Mouse (Mus musculus): ENCODE measurements around the gene Olfr592.
"Not testable (repeated sequence)": the region's sequence is repeated elsewhere in the genome, so short reads cannot be mapped to it uniquely, and the experiment has no call there.

Olfr592 gene

DNA sequence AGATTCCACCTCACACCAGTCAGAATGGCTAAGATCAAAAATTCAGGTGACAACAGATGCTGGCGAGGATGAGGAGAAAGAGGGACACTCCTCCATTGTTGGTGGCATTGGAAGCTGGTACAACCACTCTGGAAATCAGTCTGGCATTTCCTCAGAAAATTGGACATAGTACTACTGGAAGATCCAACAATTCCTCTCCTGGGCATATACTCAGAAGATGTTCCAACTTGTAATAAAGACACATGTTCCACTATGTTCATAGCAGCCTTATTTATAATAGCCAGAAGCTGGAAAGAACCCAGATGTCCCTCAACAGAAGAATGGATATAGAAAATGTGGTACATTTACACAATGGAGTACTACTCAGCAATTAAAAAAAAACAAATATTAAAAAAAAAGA lies at the start of gene Olfr592:
Olfr592 (plus strand) TSS at position 301 of the 400 bp plus-strand sequence.
- not testable (repeated sequence) for DNase-seq

DNA sequence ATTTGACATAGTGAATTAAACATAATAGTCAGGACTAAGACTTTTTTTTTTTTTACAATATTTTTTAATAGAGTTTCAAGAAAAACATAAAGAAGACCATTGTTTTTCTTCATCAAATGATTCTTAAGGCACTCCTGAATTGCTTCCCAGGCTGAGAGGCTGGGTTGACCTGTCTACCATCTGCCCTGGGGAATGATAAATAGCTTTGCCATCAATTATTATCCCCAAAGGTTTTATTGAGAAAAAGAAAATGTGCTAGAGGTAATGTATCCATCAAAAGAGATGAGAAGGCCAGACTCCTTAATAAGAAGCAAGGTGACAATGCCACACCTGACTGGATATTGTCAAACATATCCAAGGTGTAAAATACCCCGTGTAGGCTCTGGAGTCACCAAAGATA lies 44.0 kb upstream of the Olfr592 start, which contains the start of gene Olfr588-ps1:
Olfr588-ps1 (plus strand) TSS at position 301 of the 400 bp plus-strand sequence.
- no peak for DNase-seq

DNA sequence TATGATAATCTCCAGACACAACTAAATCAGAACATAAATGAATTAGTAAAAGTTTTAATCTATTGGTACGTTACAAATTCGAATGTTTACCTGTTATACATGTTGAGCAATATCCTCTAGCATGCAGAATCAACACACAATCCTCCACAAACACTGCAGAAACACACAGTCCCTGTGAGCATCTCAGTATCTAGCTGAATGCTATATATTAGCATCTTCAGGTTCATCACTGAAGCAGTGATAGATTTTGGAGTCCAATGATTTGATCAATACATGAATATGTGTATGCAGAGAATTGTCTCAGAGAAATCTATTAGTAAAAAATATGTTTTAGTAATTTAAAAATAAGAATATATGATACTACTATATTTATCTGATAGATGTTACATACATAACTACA lies 28.3 kb upstream of the Olfr592 start, which contains the start of gene Olfr589:
Olfr589 (minus strand) TSS at position 101 of the 400 bp plus-strand sequence.
- DNase-seq = no peak

DNA sequence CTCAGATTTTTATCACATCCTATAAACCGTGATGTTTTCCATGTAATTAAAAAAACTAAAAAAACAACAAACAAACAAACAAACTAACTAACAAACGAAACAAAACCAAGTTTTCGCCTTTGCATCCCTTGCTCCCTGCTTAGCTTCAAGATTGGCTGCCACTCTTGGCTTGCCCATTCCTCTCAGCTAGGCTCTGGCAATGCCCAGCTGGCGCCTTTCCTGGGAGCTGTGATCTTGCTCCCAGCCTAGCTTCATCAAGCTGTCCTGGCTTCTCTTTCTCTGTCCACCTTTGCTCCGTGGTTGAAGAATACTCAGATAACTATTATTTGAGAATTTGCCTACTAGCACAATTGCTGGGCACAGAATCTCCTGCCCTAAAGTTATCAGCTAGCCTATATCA lies 14.9 kb upstream of the Olfr592 start:
- DNase-seq = no peak

DNA sequence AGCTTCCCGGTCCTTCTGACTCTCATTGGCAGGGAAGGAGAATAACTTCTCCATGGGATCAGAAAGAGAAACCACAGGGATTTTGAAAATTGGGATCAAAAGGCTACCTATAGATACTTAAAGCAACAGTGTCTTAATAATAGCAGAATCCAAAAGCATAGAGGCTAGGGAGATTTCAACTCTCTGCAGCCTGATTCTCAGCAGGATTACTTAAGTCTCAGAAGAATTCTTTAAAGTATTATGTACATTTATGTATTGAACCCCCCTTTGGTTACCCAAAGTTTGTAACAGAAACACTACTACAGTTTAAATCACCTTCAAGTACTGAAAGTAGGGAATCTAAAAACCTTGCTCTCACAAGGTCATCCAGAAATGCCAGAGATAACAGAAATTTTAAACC lies 6.4 kb upstream of the Olfr592 start, which contains the start of gene Olfr591:
Olfr591 (minus strand) TSS at position 101 of the 400 bp plus-strand sequence.
- DNase-seq = no peak

DNA sequence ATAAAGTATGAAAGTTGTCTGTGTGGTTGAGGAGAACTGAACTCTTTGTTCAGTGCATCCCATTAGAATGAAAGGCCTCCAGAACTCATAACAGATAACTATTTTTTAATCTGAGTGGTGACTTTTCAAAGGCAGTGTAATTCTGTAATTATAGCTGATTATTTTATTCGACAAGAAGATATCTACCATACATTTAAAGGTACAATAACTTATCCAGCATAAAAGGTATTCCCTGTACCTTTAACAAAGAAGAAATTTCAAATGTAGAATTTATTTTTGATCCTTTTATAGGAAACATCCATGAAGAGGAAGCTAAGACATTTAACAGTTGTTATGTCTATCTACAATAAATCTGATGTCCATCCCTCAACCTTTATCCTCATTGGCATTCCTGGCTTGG lies 27.0 kb downstream of the Olfr592 start, which contains the start of gene Olfr593:
Olfr593 (plus strand) TSS at position 301 of the 400 bp plus-strand sequence.
- no peak for DNase-seq

DNA sequence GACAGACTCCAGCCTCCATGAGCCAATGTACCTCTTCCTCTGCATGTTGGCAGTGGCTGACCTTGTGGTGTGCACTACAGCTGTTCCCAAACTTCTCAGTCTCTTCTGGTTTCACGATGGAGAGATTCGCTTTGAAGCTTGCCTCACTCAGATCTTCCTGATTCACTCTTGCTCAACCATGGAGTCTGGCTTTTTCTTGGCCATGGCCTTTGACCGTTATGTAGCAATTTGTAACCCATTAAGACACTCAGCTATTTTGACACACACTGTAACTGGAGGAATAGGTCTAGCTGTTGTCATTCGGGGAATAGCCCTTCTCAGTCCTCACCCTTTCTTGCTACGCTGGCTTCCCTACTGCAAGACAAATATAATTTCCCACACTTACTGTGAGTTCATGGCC lies 27.4 kb downstream of the Olfr592 start:
- DNase-seq = not testable (repeated sequence)

- no peak for DNase-seq
These were observed 32.1 kb downstream of the Olfr592 start, which contains the start of gene Olfr594 for GRCm38 (mm10) chr7:103216696-103217095. Gene Olfr594 (plus strand): TSS chr7:103216996.

Measured in thymus, postnatal 4 days (tissue).